Mouse (Mus musculus) v-Abl transformed pro-B cells (cell line): ENCODE measurements around the gene Car7.
"Not testable (repeated sequence)": the region's sequence is repeated elsewhere in the genome, so short reads cannot be mapped to it uniquely, and the experiment has no call there.

Experiments
- in situ Hi-C, 2 experiments: fragments of 400-800 bp; cut with MboI; formaldehyde crosslinking; loops; one replicate each; pipeline ENCODE4 v1.15.1; 2025; ENCODE audit not compliant: unreplicated experiment in 2 of 2

The Car7 gene

GRCm38 (mm10) chr8:104564633-104565456 lies 30.4 kb downstream of the Car7 start:
- in situ Hi-C loops: loop anchor here in 1 of 2 experiments (10.0 kb wide), 1 partner anchor 120 kb away; the partner anchor contains the start of gene Dync1li2

GRCm38 (mm10) chr8:104565457-104565798 lies 30.9 kb downstream of the Car7 start:
- in situ Hi-C loops: loop anchor here in 1 of 2 experiments (10.0 kb wide), 1 partner anchor 121 kb away; the partner anchor contains the start of gene Dync1li2

GRCm38 (mm10) chr8:104569559-104569958 lies 35.1 kb downstream of the Car7 start:
- in situ Hi-C loops: loop anchor here in 1 of 2 experiments (10.0 kb wide), 1 partner anchor 125 kb away; the partner anchor contains the start of gene Dync1li2

- in situ Hi-C loops: loop anchor here (5.0 kb wide), 2 partner anchors 228 to 428 kb away; no protein-coding TSS in a partner anchor
Measured at GRCm38 (mm10) chr8:104570436-104571343, 36.2 kb downstream of the Car7 start.

GRCm38 (mm10) chr8:104576820-104577219 lies 42.3 kb downstream of the Car7 start:
- in situ Hi-C loops: no loop called here

- in situ Hi-C loops: not testable (repeated sequence)
Measured at GRCm38 (mm10) chr8:104577606-104578005, 43.1 kb downstream of the Car7 start.

GRCm38 (mm10) chr8:104584522-104584921 lies 50.0 kb downstream of the Car7 start:
- in situ Hi-C loops: no loop called here

GRCm38 (mm10) chr8:104590284-104590683 lies 55.8 kb downstream of the Car7 start:
- in situ Hi-C loops: loop anchor here in 1 of 2 experiments (5.0 kb wide), 1 partner anchor 52 kb away; the partner anchor contains the start of gene Ciao2b

GRCm38 (mm10) chr8:104591133-104591834 lies 56.8 kb downstream of the Car7 start, which contains the start of gene Pdp2:
TSS of gene Pdp2 (plus strand) at chr8:104591451.
- in situ Hi-C loops: loop anchor here in 1 of 2 experiments (5.0 kb wide), 1 partner anchor 51 kb away; the partner anchor contains the start of gene Ciao2b

GRCm38 (mm10) chr8:104591856-104592255 lies 57.4 kb downstream of the Car7 start:
- in situ Hi-C loops: loop anchor here in 1 of 2 experiments (5.0 kb wide), 1 partner anchor 50 kb away; the partner anchor contains the start of gene Ciao2b

GRCm38 (mm10) chr8:104592566-104592965 lies 58.1 kb downstream of the Car7 start:
- in situ Hi-C loops: loop anchor here in 1 of 2 experiments (5.0 kb wide), 1 partner anchor 50 kb away; the partner anchor contains the start of gene Ciao2b

GRCm38 (mm10) chr8:104593536-104594325 lies 59.2 kb downstream of the Car7 start:
- in situ Hi-C loops: loop anchor here in 1 of 2 experiments (5.0 kb wide), 1 partner anchor 49 kb away; the partner anchor contains the start of gene Ciao2b

- in situ Hi-C loops: loop anchor here in 1 of 2 experiments (5.0 kb wide), 1 partner anchor 48 kb away; the partner anchor contains the start of gene Ciao2b
Measured at GRCm38 (mm10) chr8:104594611-104595362, 60.3 kb downstream of the Car7 start.

GRCm38 (mm10) chr8:104595773-104596536 lies 61.5 kb downstream of the Car7 start:
- in situ Hi-C loops: no loop called here

GRCm38 (mm10) chr8:104597656-104598055 lies 63.2 kb downstream of the Car7 start:
- in situ Hi-C loops: no loop called here

GRCm38 (mm10) chr8:104598496-104598895 lies 64.0 kb downstream of the Car7 start:
- in situ Hi-C loops: no loop called here
